Mouse (Mus musculus) brain, embryonic 14.5 days (tissue): ENCODE measurements at regions not wholly inside any gene's neighbourhood (a gene's known extent, or its start where the extent isn't known, plus 50 kb on each side); places are given as distances from the start of the nearest gene placed in this dataset.

Experiments used
- CTCF ChIP-seq: fragments of 200-500 bp; IDR thresholded peaks from 2 replicates; pipeline ENCODE4 v1.5.1; 2012; ENCODE audit warnings: inconsistent platforms, mild to moderate bottlenecking, moderate library complexity, borderline replicate concordance; ENCODE audit not compliant: insufficient read depth, insufficient read length; ENCODE audit errors: extremely low read depth
- POLR2A ChIP-seq: fragments of 200-500 bp; IDR thresholded peaks from 2 replicates; pipeline ENCODE4 v1.6.1; 2012; ENCODE audit warnings: mild to moderate bottlenecking, inconsistent platforms, borderline replicate concordance; ENCODE audit not compliant: poor library complexity, insufficient read depth, insufficient read length, severe bottlenecking; ENCODE audit errors: extremely low read depth

- TF ChIP-seq CTCF (no peak), POLR2A (no peak)
Observed at GRCm38 (mm10) chr3:115515645-115516044, 199.2 kb downstream of the S1pr1 start.
